In genomic region chr4:101647976-101648642, GRCm38 (mm10) we compare ENCODE assay signal across 8 mouse cellular contexts. TPM values are rescaled to one million over a fixed set of nuclear protein-coding genes. Genes with fewer than 3 reads are reported as not detected.
DNase-seq lines count a peak whose midpoint lies in the region; ATAC-seq and TF ChIP-seq lines count a peak whose summit lies in the region.

No protein-coding gene starts in this region.

- H3K4me3 ChIP-seq in neural tube, embryonic 11.5 days (ENCODE audit: low read depth, low read length): peak overlapping the region; percentile 64
- H3K4me3 ChIP-seq in embryonic facial prominence, embryonic 12.5 days: peak overlapping the region; percentile 68
- peak overlapping the region; percentile 98 for H3K4me3 ChIP-seq in hindbrain, postnatal 0 days (ENCODE audit: low read length)

- intact Hi-C loops in gastrocnemius, postnatal 14 days (cut with DNase I; ENCODE audit: low total_unique reads): no loop called here

- peaks cover 9% of the 10 kb centered on the region; the same call in 1 of the 2 replicates for H3K4me1 ChIP-seq in neural tube, embryonic 11.5 days (ENCODE audit: control insufficient read depth, insufficient read depth, low read length)
- peaks cover 17% of the 10 kb centered on the region for H3K4me1 ChIP-seq in embryonic facial prominence, embryonic 12.5 days
- H3K4me1 ChIP-seq in hindbrain, postnatal 0 days (ENCODE audit: insufficient read depth, low read length): peaks cover 4% of the 10 kb centered on the region; the same call in 1 of the 2 replicates

- peak; percentile 20 for ATAC-seq in neural tube, embryonic 11.5 days (ENCODE audit: insufficient read depth, low FRiP score, low TSS enrichment)
- ATAC-seq in embryonic facial prominence, embryonic 12.5 days (ENCODE audit: insufficient number of reproducible peaks, insufficient read depth, low FRiP score, low TSS enrichment): no peak
- ATAC-seq in hindbrain, postnatal 0 days: no peak

- H3K4me2 ChIP-seq in neural tube, embryonic 11.5 days (ENCODE audit: low read depth): peak overlapping the region; percentile 52
- peak overlapping the region; percentile 67 for H3K4me2 ChIP-seq in embryonic facial prominence, embryonic 12.5 days (replicated peaks)
- H3K4me2 ChIP-seq in hindbrain, postnatal 0 days (ENCODE audit: low read depth, low read length): peak overlapping the region; percentile 70

- H3K36me3 ChIP-seq in neural tube, embryonic 11.5 days (ENCODE audit: control insufficient read depth, insufficient read depth, low read length): no peaks in the 10 kb centered on the region
- H3K36me3 ChIP-seq in embryonic facial prominence, embryonic 12.5 days: no peaks in the 10 kb centered on the region
- no peaks in the 10 kb centered on the region for H3K36me3 ChIP-seq in hindbrain, postnatal 0 days (ENCODE audit: insufficient read depth, low read length)

- no peaks in the 10 kb centered on the region for H3K27me3 ChIP-seq in neural tube, embryonic 11.5 days (ENCODE audit: control insufficient read depth, insufficient read depth, low read length)
- H3K27me3 ChIP-seq in embryonic facial prominence, embryonic 12.5 days: no peaks in the 10 kb centered on the region
- H3K27me3 ChIP-seq in hindbrain, postnatal 0 days (ENCODE audit: insufficient read depth, low read length): no peaks in the 10 kb centered on the region

- WGBS in neural tube, embryonic 11.5 days: 2% methylated on average over 20 of the region's 20 CpGs
- 1% methylated on average over 20 of the region's 20 CpGs for WGBS in embryonic facial prominence, embryonic 12.5 days
- WGBS in hindbrain, postnatal 0 days: 3% methylated on average over 20 of the region's 20 CpGs

- TF ChIP-seq CTCF in hindbrain, postnatal 0 days (IDR thresholded peaks at IDR 0.05; ENCODE audit: low read depth): no peak

- peak overlapping the region; percentile 88 for H3K9ac ChIP-seq in neural tube, embryonic 11.5 days (ENCODE audit: low read length)
- H3K9ac ChIP-seq in embryonic facial prominence, embryonic 12.5 days: peak overlapping the region; percentile 79
- H3K9ac ChIP-seq in hindbrain, postnatal 0 days (replicated peaks; ENCODE audit: low read length): peak overlapping the region; percentile 90

- no peaks in the 10 kb centered on the region for H3K9me3 ChIP-seq in neural tube, embryonic 11.5 days (ENCODE audit: control insufficient read depth, low read length)
- no peaks in the 10 kb centered on the region for H3K9me3 ChIP-seq in embryonic facial prominence, embryonic 12.5 days
- no peaks in the 10 kb centered on the region for H3K9me3 ChIP-seq in hindbrain, postnatal 0 days (ENCODE audit: low read length)

- no peak for DNase-seq in neural tube, embryonic 11.5 days (ENCODE audit: low spot score)
- no peak for DNase-seq in neural tube, embryonic 10.5 days (ENCODE audit: extremely low spot score, low spot score)
- no peak for DNase-seq in hindbrain, postnatal 0 days (ENCODE audit: low spot score)
- DNase-seq in lung, postnatal 10 days: peak; percentile 31
- no peak for DNase-seq in cerebellum, adult 9-10 months
- DNase-seq in gastrocnemius, postnatal 14 days: no peak
- no peak for DNase-seq in B cell, adult 2 months

- H3K27ac ChIP-seq in neural tube, embryonic 11.5 days (ENCODE audit: low read depth, low read length): peak overlapping the region; percentile 86
- H3K27ac ChIP-seq in embryonic facial prominence, embryonic 12.5 days: peak overlapping the region; percentile 91
- peak overlapping the region; percentile 91 for H3K27ac ChIP-seq in hindbrain, postnatal 0 days

RNA-seq across cellular contexts. Expression of gene Leprot, which starts 0.6 kb away (rescaled TPM):
- 77.7 and 80.4 TPM in 2 replicates for polyA plus RNA-seq in neural tube, embryonic 11.5 days (2014; fragmentation: Nextera tagmentation; extraction: Ambion mirVana)
- 78.9 and 82.9 TPM in 2 replicates for polyA plus RNA-seq in embryonic facial prominence, embryonic 12.5 days (2016; fragmentation: Nextera tagmentation; extraction: Ambion mirVana)
- 53.1 and 58.0 TPM in 2 replicates for total RNA-seq in hindbrain, postnatal 0 days (2014; rRNA removed)
- polyA plus RNA-seq in hindbrain, postnatal 0 days (2015; fragmentation: Nextera tagmentation; extraction: Ambion mirVana): 78.7 and 79.1 TPM in 2 replicates
- 10 to 100 TPM; 21.5 to 24.7 TPM for total RNA-seq in gastrocnemius, postnatal 14 days (2021)
